ENCODE assay signal across 12 mouse cellular contexts in the genomic region with DNA sequence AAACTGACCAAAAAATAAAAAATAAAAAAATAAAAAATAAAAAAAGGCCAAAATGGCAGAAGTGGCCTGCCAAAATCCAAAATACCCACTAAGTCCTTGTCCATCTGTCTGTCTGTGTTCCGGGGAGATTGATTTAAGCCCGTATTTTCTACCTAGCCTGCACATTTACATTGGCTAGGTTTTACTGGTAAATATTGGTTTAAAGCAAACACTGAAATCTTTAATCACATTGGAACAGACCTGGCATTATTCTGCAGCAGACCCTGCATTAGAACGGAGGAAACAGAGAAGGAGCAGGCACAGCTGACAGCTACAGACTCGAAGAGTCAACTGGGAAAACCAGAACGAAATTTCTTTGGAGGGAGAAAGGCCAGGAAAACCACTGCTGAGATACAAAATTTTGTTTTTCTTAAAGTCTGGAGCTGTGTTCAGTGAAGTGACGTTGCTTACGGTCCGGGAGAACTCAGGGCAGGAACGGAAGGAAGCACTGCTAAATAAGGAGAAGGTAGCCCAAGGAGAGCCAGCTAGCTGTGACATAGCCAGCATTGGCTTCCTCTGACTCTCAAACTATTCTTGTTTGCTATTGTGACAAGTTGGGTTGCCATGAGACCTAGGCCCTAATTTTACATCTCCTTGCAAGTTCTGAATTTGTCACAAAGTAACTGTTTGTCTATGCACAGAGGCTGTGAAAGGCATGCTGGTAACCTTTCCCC.
DNase-seq lines count a peak whose midpoint lies in the region; ATAC-seq and TF ChIP-seq lines count a peak whose summit lies in the region.
"Had no signal": no experiment of that assay in that cellular context is flagged by ENCODE, and none has a peak within 500 bp of the region (broad histone marks: within the 10 kb centered on the region; RNA-seq: fewer than 3 reads in every experiment).

No protein-coding gene starts in this region.

- H3K27ac ChIP-seq in gastrocnemius, adult 2 months, result peak overlapping the region; percentile 83
- H3K27ac ChIP-seq in limb, embryonic 15.5 days, result peak overlapping the region; percentile 62
- no peak overlapping the region for H3K27ac ChIP-seq in midbrain, postnatal 0 days (ENCODE audit: low read depth, low read length)
- no peak overlapping the region for H3K27ac ChIP-seq in midbrain, embryonic 13.5 days
- H3K27ac ChIP-seq: liver, embryonic 13.5 days had no signal

- no peaks in the 10 kb centered on the region for H3K36me3 ChIP-seq in limb, embryonic 15.5 days
- H3K36me3 ChIP-seq in midbrain, postnatal 0 days (ENCODE audit: insufficient read depth, low read length), result no peaks in the 10 kb centered on the region
- H3K36me3 ChIP-seq in midbrain, embryonic 13.5 days, result no peaks in the 10 kb centered on the region
- H3K36me3 ChIP-seq: liver, embryonic 13.5 days had no signal

- H3K4me3 ChIP-seq in gastrocnemius, adult 2 months, result peak overlapping the region; percentile 70
- no peak overlapping the region for H3K4me3 ChIP-seq in limb, embryonic 15.5 days
- no peak overlapping the region for H3K4me3 ChIP-seq in midbrain, postnatal 0 days (ENCODE audit: low read depth, low read length)
- H3K4me3 ChIP-seq in midbrain, embryonic 13.5 days (replicated peaks), result no peak overlapping the region
- H3K4me3 ChIP-seq: erythroblast, embryonic 14.5 days; liver, embryonic 13.5 days had no signal

- DNase-seq in gastrocnemius, adult 2 months, result peak; percentile 43
- no peak for DNase-seq in gastrocnemius, adult 8-10 months (ENCODE audit: low spot score in 2 of 2)
- DNase-seq in CD4-positive helper T cell, adult 2 months (ENCODE audit: low read depth, low spot score), result peak; percentile 44
- DNase-seq in heart, adult 9 months (ENCODE audit: low spot score in 2 of 2), result peak; percentile 69 to 71
- no peak for DNase-seq in kidney, postnatal 14 days
- no peak for DNase-seq in midbrain, postnatal 0 days (ENCODE audit: low spot score)
- DNase-seq: adrenal gland, postnatal 14 days; cerebellum, adult 9-10 months; liver, embryonic 13.5 days had no signal

- WGBS in limb, embryonic 15.5 days, result 61% methylated on average over 9 of the region's 9 CpGs
- 74% methylated on average over 9 of the region's 9 CpGs for WGBS in midbrain, postnatal 0 days
- WGBS in midbrain, embryonic 13.5 days, result 81% methylated on average over 9 of the region's 9 CpGs

- H3K9ac ChIP-seq in limb, embryonic 15.5 days, result no peak overlapping the region
- no peak overlapping the region for H3K9ac ChIP-seq in midbrain, postnatal 0 days (replicated peaks; ENCODE audit: low read length, poor library complexity, severe bottlenecking)
- H3K9ac ChIP-seq in midbrain, embryonic 13.5 days (replicated peaks), result no peak overlapping the region
- H3K9ac ChIP-seq: liver, embryonic 13.5 days had no signal

- H3K4me1 ChIP-seq in limb, embryonic 15.5 days, result peaks cover 6% of the 10 kb centered on the region; the same call in 1 of the 2 replicates
- H3K4me1 ChIP-seq in midbrain, postnatal 0 days (ENCODE audit: insufficient read depth, low read length), result no peaks in the 10 kb centered on the region
- H3K4me1 ChIP-seq in midbrain, embryonic 13.5 days (replicated peaks), result no peaks in the 10 kb centered on the region

- H3K9me3 ChIP-seq in limb, embryonic 15.5 days, result no peaks in the 10 kb centered on the region
- H3K9me3 ChIP-seq in midbrain, postnatal 0 days (ENCODE audit: low read length), result no peaks in the 10 kb centered on the region
- no peaks in the 10 kb centered on the region for H3K9me3 ChIP-seq in midbrain, embryonic 13.5 days
- H3K9me3 ChIP-seq: liver, embryonic 13.5 days had no signal

- intact Hi-C loops in gastrocnemius, adult 2 months (cut with DNase I), result no loop called here

- TF ChIP-seq CTCF in gastrocnemius, adult 2 months (IDR thresholded peaks at IDR 0.05), result no peak
- TF ChIP-seq CTCF in midbrain, postnatal 0 days (IDR thresholded peaks at IDR 0.05), result no peak

- H3K27me3 ChIP-seq in limb, embryonic 15.5 days, result no peaks in the 10 kb centered on the region
- H3K27me3 ChIP-seq in midbrain, postnatal 0 days (ENCODE audit: insufficient read depth, low read length), result no peaks in the 10 kb centered on the region
- H3K27me3 ChIP-seq in midbrain, embryonic 13.5 days, result no peaks in the 10 kb centered on the region
- H3K27me3 ChIP-seq: liver, embryonic 13.5 days had no signal

- H3K4me2 ChIP-seq in limb, embryonic 15.5 days, result no peak overlapping the region
- H3K4me2 ChIP-seq in midbrain, postnatal 0 days (ENCODE audit: low read depth, low read length, poor library complexity, severe bottlenecking), result no peak overlapping the region
- H3K4me2 ChIP-seq in midbrain, embryonic 13.5 days (replicated peaks), result no peak overlapping the region
- H3K4me2 ChIP-seq: liver, embryonic 13.5 days had no signal

- no peak for ATAC-seq in limb, embryonic 15.5 days (ENCODE audit: insufficient number of reproducible peaks, low FRiP score, low TSS enrichment, low read depth)
- no peak for ATAC-seq in midbrain, postnatal 0 days (ENCODE audit: low FRiP score)
- ATAC-seq in midbrain, embryonic 13.5 days, result no peak

Comparison
In these comparisons a context has a peak if more than half of its experiments do, and no peak if none do; other contexts are left out.
1. DNase-seq: peak in gastrocnemius, adult 2 months (single experiment), CD4-positive helper T cell, adult 2 months (single experiment) and heart, adult 9 months (2 of 2); none in gastrocnemius, adult 8-10 months (0 of 2), kidney, postnatal 14 days (single experiment) and midbrain, postnatal 0 days (single experiment).
2. H3K27ac ChIP-seq: peak in gastrocnemius, adult 2 months (single experiment) and limb, embryonic 15.5 days (single experiment); none in midbrain, postnatal 0 days (single experiment) and midbrain, embryonic 13.5 days (single experiment).